Mouse (Mus musculus): Measurements from ENCODE around the gene Dbi.

DNA sequence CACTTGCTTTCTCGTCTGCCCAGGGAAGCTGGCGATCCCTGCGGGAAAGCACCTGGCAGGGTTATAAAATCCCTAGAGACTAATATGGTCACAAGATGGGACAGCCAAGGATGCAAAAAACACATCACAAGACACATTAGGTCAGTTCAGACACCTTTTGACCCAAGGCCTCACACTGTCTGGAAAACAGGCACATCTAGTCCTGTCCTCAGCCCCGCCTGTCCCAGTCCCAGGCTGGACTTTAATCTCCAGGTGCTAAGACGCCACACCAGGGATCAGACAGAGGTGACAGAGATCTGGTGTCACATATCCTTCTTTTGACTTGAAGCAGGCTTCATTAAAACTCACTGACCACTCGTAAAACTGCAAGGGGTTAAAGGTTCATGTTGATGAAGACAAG lies 50.7 kb downstream of the Dbi start:
- no peak for TF ChIP-seq CTCF (IDR thresholded peaks at IDR 0.05; ENCODE audit: control insufficient read depth, insufficient read depth, insufficient read length)
- TF ChIP-seq MAX (IDR thresholded peaks at IDR 0.05) = no peak
- TF ChIP-seq MYOD1 (IDR thresholded peaks at IDR 0.05; ENCODE audit: control insufficient read depth, insufficient read length, low read depth) = no peak
- no peak for TF ChIP-seq CEBPB (IDR thresholded peaks at IDR 0.05; ENCODE audit: low read depth)
- no peak for TF ChIP-seq USF1 (IDR thresholded peaks at IDR 0.05; ENCODE audit: low read depth)

All from C2C12 (cell line).